Mouse (Mus musculus): ENCODE results near the gene Prm1.

Gene Prm1

DNA sequence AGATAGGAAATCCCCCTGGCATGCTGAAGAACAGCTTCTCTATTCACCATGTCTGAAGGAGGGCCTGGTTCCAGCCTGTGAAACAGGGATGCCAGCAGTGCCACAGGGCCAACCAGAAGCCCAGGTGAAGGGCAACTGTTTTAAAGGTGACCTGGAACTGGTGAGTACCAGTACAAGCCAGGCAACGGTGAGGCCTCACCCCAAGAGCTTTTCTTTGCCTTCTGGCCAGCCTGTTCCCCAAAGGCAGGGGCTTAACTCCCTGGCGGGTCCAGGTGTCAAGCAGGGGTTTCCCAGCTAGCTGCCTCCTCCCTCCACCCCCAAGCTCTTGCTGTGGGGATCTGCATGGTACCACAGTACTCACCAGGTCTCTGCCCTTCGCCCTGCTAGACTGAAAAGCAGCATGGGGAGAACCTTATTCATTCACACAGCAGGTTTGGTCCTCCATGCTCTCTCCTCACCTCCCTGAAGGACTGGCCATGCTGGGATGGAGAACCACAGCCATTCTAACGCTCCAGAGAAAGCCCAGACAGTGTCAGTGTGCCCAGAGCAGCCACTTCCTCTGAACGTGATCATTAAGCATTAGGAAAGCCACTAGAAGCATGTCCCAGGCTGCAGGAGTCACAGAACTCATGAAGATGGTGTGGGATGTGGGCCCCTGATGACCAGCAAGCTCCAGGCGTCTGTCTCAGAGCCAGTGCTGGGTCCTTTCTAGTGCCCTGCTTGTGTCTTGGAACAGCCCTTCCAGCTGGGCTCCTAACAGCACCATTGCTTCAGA lies 23.1 kb downstream of the Prm1 start:
- peak in 1 of 2 experiments; percentile 26 for DNase-seq

DNA sequence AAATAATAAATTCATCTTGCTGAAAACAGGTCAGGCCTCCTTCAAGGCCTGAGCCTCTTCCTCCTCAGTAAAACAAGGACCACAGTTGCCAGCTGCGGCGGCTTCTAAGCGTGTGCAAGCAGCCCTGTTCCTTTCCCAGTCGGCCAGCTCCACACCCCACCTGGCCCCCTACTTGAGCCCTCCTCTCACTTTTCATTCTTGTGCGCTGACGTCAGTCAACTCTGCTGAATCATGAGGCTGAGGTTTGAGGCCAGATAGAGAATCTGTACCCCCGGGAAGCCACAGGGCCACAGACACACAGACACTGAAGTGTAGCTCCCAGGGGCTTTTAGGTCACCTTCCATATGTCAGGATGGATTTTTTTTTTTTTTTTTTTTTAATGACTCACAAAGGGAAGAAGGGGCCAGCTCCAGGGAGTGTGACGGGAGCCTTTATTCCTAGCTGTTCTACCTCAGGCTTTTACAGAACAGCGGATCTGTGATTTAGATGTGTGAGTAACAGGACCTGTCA lies 23.7 kb downstream of the Prm1 start:
- DNase-seq, result no peak

DNA sequence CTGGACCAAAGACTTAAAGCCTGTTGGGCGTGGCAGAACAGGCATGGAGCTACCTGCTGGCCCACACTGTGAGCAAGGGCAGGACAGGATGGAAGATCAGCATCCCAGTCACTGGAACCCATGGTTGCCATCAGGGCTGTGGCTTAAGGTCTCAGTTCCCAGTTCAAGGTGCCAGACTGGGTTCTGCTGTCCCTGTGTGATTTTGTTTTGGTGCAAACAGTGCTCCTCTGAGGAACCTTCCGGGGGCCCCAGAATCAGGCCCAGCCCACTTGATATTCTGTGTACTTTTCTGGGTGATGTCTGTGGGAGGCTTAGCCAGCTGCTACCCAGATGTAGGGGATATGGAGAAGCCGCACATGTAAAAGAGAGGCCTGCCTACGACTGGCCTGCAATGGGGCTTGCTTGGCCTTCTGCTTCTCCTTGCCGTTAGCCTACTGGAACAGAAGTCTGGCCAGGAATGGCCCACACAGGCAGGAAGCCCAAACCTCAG lies 25.0 kb downstream of the Prm1 start:
- DNase-seq, result no peak

DNA sequence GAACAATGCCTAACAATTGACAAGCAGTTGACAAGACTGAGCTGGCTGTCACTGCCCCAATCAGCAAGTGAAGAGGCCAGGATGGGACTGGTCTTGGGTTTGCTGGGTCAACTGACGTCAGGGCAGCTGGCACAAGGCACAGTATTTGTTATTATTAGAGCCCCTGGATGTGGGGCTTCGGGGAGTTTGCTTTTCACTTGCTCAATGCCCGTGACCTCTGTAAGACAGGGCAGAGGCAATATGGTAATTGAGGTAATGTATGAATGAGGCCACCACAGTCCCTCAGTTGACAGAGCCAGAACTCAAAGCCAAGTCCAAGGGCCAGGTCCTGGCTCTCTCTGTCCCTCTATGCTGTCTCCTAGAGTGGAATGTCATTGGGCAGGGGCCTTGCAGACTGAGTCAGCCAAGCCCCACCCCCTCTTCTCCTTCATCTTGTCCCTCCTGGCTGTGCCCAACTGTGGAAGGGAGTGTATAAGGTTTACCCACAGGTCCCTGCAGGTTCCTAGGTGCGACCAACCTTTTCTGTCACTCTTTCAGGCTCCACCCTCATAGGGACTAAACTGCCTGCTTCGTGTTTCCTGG lies 28.0 kb downstream of the Prm1 start:
- no peak for DNase-seq

DNA sequence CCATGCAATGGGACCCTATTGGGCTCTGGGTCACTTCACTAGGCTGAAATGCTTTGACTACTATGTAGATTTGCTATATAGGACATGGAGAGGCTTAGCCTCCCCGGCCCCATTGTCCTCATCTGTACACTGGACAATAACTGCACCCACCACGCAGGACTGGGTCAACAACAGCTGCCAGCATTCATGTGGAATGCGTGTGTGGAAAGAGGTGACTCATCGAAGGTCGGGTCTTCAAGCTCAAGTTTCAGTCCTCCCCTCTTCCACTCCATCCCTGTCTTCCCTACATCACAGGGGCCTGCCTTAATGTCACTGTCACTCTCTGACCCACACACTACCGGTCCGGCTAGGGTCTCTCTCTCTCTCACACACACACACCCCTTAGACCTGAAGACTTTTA lies 29.3 kb downstream of the Prm1 start:
- no peak for DNase-seq

DNA sequence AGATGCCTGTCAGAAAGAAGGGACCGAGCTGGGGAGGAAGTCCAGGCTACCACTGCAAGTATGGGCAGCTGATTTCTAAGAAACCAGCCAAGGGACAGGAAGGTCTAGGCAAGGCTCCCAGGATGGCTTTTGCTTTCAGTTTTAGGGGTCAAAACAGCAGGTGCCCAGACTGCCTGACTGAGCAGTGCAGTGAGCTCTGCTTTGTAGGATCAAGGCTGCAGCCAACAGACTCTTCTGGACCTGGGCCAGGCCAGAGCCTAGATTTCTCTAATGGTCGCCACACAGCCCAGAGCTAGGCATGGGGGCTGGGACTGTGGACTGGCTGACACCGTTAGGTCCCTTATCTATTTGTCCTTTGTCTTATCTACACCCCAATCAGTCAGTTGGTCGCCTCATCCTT lies 30.9 kb downstream of the Prm1 start:
- no peak for DNase-seq

DNA sequence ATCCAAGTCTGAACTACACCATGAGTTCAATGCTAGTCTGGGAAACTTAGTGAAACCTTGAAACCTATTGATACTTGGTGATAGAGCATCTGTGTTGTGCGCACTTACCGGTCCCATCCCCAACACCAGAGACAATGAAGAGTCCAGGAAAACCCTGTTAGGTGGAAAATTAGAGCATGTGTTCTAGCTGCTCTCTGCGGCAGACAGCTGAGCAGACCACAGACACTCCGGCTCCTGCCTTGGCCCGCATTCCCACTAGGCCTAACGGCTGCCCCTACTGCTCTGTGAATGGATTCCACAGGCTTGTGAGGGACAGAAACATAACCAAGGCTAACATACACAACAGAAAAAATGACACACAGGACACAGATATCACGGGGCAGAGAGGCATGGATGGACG lies 32.1 kb downstream of the Prm1 start:
- no peak for DNase-seq

DNA sequence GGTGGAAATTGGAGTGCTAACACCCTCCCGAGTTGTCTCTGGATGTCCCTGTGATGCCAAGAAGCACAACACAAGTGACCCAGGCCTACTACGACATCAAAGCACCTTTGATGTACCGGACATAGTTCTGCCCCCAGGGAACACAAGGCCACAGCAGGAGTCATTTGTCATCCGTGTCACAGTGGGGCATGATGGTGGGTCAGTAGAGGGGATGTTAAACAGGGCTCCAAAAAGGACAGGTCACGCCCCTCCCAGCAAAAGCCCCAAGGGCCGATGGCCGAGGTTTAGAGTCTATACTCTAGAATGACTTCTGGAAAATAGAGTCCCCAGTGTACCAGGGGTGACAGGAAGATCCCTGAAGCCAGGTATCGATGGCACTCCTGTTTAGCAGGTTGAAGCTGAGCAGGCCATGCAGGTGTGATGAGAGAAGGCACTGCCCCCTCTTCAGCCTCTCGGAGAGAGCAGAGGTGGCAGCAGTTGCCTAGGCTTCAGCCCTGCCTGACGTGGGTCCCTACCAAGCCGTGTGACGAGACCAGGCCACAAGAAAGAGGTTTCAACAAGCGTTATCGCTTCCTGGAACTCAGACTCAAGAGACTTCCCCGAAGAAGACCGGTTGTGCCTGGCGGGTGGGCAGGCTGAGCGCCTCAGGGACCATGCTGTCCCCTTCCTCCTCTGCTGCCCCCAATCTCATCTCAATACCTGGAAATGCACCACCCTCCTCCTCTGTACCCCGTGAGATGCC lies 33.7 kb downstream of the Prm1 start:
- DNase-seq, result no peak

DNA sequence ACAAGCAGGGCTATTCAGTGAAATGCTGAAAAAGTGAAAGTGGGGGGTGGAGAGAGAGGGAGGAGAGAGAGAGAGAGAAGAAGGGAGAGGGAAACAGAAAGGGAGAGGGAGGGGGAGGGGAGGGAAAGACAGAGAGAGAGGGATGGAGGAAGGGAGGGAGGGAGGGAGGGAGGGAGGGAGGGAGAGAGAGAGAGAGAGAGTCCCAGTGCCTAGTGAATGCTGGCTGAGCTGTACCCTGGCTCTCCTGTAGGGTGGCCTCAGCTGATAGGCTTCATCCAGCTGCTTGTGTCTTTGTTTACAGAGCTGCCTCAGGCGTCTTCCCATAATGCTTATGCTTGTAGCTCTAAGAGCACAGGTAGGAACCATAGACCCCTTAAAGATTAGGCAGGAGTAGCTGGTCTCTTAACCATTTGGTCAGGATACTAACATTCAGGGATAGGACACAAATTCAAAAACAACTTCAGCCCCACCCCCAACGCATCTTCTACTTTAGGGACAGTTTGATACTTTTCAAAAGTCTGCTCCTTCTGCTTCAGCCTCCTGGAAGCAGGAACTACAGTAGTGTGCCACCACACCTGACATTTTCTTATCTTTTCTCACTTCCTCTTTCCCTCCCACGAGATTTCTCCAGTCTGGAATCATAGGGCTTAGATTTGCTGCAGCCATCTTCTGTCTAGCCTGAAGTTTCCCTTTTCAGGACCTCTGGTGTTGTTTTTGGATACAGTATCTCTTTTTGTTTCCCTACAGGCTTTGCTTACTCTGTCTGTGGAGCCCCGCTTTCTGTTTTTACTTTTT lies 34.9 kb downstream of the Prm1 start:
- DNase-seq, result no peak

DNA sequence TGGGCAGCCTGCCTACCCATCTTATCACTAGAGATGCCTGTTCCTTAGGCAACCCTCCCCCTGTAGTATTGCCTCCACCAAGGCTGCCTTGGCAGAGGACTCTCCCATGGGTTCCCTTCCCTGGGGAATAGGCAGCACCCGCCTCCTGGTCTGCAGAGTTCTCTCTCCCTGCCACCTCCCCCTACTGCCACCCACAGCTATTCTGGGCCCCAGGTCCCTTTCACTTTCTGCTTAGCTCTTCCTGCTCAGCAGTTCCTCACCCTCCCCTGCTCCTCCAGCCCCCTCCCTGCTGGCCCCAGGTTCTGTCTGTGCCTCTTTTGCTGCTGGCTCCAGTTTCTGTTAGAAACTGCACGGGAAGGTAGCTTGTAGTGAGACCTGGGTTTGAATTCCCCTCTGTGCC lies 36.0 kb downstream of the Prm1 start:
- no peak for DNase-seq

DNA sequence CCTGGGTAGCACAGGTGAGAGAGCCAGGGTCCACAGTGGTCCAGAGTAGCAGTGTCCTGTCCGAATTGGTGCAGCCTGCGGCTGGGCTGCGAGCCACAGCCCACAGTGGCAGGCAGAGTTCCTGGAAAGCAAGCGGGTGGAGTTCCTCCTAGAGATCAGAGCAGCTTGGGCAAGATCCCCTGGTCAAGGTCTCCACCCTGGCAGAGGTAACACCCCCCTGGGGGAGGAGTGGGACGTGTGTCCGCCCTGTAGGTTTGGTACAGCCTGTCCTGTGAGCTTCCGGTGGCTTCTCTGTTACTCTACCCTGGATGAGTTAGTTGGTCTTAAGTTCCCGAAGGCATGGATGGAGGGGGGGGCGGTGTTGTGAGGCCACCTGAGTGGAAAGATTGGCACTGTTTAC lies 36.8 kb downstream of the Prm1 start:
- peak in 1 of 2 experiments; percentile 49 for DNase-seq

DNA sequence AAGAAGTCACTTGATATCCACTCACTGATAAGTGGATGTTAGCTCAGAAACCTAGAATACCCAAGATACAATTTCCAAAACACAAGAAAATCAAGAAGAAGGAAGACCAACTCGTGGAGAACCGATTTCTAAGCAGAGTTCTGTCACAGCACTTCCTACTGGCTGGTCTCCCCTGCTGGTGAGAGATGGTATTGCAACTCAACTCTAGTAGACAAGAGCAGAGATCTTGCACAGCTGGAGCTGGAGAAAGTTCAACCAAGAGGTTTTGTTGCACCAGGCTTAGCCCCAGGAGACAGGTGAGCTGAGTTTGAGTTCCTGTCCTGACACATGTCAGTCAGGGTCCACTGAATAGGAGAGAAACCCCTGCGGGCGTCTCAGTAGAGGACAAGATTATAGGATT lies 38.5 kb downstream of the Prm1 start:
- peak; percentile 59 to 95 for DNase-seq

DNA sequence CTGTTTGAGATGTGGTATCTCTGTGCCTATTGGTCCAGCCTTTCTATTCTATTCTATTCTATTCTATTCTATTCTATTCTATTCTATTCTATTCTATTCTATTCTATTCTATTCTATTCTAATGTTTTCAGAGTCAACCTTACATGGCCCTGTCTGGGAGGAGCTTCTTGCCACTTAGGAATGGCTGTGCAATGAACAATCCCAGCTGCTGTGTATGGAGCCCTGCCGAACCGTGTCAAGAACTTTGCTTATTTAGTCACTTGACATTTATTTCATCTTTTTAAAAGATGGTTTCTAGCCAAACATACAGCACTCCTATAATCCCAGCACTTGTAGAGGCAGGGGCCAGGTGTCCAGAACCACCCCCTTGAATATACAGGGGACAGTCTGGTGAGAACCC lies 41.3 kb downstream of the Prm1 start:
- DNase-seq, result peak in 1 of 2 experiments; percentile 18

DNA sequence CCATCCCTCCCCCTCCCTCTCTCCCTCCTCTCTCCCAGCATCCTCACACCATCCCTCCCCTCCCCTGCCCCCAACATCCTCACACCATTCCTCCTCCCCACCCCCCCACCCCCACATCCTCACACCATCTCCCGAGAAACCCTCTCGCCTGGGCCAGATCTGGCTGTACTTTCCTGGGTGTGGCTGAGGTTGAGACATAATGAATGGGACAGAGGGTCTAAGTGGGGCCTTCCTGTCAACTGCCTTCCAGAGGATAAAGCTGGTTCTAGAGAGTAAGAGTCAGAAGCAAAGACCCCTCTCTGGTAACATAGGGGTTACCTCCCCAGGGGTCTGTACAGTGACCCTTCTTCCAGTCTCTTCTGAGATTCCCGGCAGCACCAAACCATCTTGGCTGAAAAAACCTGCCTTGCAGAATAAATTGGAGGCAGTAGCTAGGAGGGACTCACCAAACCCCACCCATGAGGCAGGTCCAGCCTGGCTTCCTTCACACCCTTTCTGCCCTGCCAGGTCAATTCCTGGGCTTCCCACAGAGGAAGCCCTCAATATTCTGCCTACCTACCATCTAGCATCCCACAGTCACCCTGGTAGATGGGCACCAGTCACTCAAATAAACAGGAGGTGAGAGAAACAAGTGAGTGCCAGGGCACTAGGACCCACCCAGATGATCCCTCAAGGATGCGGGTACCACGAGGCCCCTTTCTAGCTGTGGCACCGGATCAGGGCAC lies 41.9 kb downstream of the Prm1 start:
- no peak for DNase-seq

DNA sequence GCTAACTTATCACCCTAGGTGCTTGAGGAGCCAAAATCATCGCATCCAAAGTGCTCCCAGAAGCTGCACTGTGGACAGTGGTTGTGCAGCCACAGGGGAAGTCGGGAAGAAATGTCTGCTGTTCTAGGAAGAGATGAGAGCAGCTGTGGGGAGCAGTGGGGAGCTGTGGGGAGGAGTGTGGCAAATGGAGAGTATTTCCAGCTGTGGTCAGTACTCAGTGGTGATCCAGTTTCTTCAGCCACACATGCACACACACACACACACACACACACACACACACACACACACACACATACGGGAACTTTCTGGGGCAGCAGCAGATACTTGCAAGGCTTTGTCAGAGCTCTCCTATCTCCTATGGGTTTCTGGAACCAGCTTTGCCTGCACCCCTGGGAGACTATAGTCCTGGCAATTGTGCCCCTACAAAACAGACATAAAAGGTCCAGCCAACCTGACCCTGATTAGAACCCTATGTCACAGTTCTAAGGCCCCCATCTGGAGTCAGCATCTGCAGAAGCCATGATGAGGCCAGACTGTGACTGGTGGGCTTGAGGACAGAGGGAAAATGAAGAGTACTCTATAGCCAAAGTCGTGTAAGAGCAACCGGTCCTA lies 43.0 kb downstream of the Prm1 start:
- DNase-seq, result no peak

DNA sequence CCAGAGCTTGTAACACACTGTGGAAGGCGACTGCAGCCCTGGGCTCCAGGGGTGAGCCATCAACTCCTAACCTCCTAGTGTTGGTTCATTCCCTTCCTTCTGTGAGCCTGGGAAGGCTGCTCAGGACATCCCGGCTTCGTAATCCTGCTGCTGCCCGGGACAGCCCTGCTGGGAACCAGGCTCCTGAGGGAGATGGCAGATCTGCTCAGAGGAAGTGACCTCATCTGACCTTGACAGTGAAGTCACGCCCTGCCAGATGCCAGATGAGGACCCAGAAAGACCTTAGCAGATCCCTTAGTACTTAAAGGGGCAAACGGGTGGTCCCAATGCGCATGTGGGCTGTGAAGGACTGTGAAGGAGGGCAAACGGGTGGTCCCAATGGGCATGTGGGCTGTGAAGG lies 44.5 kb downstream of the Prm1 start:
- DNase-seq, result no peak

DNA sequence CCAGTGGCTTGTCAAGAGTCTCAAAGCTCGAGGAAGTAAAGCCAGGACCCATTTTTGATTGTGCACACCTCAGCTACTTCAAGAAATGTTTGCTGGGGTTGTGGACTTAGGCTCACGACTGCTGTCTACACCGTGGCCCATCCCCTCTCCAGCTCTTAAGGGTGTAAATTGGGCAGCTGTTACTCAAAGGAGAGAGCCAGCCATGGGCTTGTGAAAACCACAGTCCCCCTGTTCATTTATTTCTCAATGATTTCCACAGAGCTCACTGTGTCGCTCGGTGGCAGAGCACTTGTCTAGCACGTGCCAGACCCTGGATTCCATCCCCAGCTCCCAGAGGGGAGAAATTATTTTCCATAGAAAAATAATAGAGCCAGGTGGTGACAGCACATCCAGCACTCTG lies 49.5 kb downstream of the Prm1 start:
- DNase-seq, result no peak

DNA sequence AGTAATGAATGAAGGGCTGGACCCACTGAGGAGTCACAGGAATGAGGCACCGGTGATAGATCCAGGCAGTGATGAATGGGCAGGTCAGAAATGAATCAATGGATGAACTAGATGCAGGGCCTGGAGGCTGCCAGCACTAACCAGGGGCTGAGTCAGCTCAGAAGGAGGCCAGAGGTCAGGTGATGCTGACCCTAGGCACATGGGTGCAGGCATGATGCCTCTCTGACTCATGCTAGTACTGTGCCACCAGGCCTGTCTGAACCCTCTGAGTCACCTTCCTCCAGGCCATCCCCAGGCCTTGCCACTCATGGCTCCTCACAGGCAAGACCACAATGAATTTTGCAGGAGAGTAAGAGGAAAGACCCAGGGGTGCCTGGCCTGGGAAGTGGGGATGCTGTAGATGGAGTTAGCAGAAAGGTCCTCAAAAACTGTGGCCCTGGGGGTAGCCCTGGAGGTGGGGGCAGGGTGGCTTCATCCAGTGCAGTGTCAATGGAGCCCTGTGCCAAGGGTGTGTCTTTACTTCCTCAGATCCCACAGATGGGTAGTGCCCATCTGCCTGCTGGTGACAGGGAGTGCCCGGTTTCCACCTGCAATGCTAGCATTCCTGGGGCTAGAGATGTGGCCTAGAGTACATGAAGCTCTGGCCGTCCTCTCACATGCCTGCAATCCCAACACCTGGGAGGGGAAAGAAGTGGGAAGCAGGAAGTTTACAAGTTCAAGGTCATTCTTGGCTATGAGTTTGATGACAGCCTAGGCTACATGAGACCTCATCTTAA lies 50.9 kb downstream of the Prm1 start:
- DNase-seq, result no peak

DNA sequence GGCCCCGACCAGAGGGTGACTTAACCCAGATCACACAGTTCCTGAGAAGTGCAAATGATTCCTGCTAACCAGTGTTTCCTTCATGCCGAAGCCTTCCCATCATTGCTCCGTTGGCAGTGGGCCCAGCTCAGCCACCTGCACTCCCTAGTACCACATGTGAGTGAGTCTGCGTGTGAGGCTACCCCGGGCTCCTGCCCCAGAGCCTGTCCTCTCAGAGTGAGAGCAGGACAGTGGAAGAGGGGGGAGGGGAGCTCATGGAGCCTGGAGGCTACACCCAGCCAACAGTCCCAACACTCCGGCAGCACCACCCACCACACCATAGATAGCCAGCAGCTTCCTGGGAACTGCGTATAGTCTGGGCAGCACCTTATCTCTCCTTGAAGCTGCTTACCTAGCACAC lies 55.8 kb downstream of the Prm1 start:
- peak in 1 of 2 experiments; percentile 25 for DNase-seq

DNA sequence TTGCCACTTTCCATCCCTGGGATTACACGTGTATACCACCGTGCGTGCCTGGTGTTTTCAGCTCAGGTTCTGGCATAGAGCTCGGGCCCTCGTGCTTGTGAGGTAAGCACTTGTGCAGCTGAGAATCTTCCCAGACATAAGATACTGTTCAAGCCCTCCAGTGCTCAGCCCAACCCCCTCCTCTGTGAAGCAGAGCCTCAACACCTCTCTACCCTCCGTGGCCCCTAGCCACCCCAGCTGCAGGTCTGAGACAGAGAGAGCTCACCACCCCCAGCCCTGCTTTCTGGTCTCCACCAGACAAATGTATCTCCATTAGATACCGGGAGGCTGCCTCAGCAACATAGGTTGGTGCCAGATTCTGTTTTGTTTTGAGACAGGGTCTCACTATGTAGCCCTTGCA lies 56.4 kb downstream of the Prm1 start:
- DNase-seq, result no peak
